Mouse (Mus musculus) MEL (cell line): ENCODE results near the gene Slc35c1. TPM values are rescaled to one million over a fixed set of nuclear protein-coding genes. Genes with fewer than 3 reads are reported as not detected.

Experiments used
- DNase-seq: peaks from one replicate; pipeline ENCODE4 v3.0.0; 2011; ENCODE audit warnings: low read depth, low spot score
- H3K27ac ChIP-seq: 2 replicates; pipeline ENCODE4 v1.5.1; 2012; ENCODE audit warnings: low read depth, mild to moderate bottlenecking, control low read depth, low read length, moderate library complexity; ENCODE audit not compliant: control insufficient read depth
- H3K27me3 ChIP-seq, 2 experiments: fragments of 150-350 bp in 1 of 2; sonication (generic) in 1 of 2; 2 replicates each; pipeline ENCODE4 v1.6.1; 2012; ENCODE audit warnings: low read length in 2 of 2, mild to moderate bottlenecking in 2 of 2, improper control_type of control experiment in 1 of 2, moderate library complexity in 1 of 2; ENCODE audit not compliant: insufficient read depth in 2 of 2, control insufficient read depth in 1 of 2
- H3K36me3 ChIP-seq, 2 experiments: 2 replicates each; pipeline ENCODE4 v1.6.1; 2012 to 2014; ENCODE audit warnings: low read length in 2 of 2, improper control_type of control experiment in 1 of 2, inconsistent platforms in 1 of 2, mild to moderate bottlenecking in 1 of 2; ENCODE audit not compliant: insufficient read depth in 2 of 2, control insufficient read depth in 1 of 2
- H3K4me1 ChIP-seq, 2 experiments: fragments of 150-350 bp in 1 of 2; sonication (generic) in 1 of 2; 2 replicates each; pipeline ENCODE4 v1.6.1; 2012; ENCODE audit warnings: low read length in 2 of 2, improper control_type of control experiment in 1 of 2, mild to moderate bottlenecking in 1 of 2; ENCODE audit not compliant: insufficient read depth in 2 of 2, control insufficient read depth in 1 of 2
- H3K4me3 ChIP-seq, 2 experiments: fragments of 150-350 bp in 1 of 2; sonication (generic) in 1 of 2; 2 replicates each; pipeline ENCODE4 v1.5.1; 2012; ENCODE audit warnings: low read depth in 2 of 2, low read length in 2 of 2, mild to moderate bottlenecking in 2 of 2, moderate library complexity in 2 of 2, control low read depth in 1 of 2, improper control_type of control experiment in 1 of 2; ENCODE audit not compliant: control insufficient read depth in 1 of 2, insufficient read depth in 1 of 2
- H3K79me2 ChIP-seq: 2 replicates; pipeline ENCODE4 v1.6.1; 2012; ENCODE audit warnings: mild to moderate bottlenecking, low read length, moderate library complexity; ENCODE audit not compliant: control insufficient read depth, poor library complexity, insufficient read depth
- H3K9ac ChIP-seq: 2 replicates; pipeline ENCODE4 v1.6.1; 2012; ENCODE audit warnings: low read depth, mild to moderate bottlenecking, control low read depth, low read length, moderate library complexity; ENCODE audit not compliant: control insufficient read depth, poor library complexity, severe bottlenecking
- H3K9me3 ChIP-seq: fragments of 150-350 bp; sonication (generic); replicated peaks from 2 replicates; pipeline ENCODE4 v1.6.1; 2012; ENCODE audit warnings: mild to moderate bottlenecking, low read length, improper control_type of control experiment, moderate library complexity; ENCODE audit not compliant: insufficient read depth
- BHLHE40 ChIP-seq: IDR thresholded peaks from 2 replicates; pipeline ENCODE4 v1.6.1; 2012; ENCODE audit warnings: low read depth, mild to moderate bottlenecking, inconsistent platforms, low read length, improper control_type of control experiment, borderline replicate concordance
- CHD2 ChIP-seq: IDR thresholded peaks from 2 replicates; pipeline ENCODE4 v1.6.1; 2011; ENCODE audit warnings: low read length, improper control_type of control experiment
- CTCF ChIP-seq, 3 experiments: IDR thresholded peaks in 2 of 3; conservative IDR thresholded peaks in 1 of 3; 2 replicates each; pipeline ENCODE4 v1.5.1; 2011 to 2012; ENCODE audit warnings: low read length in 3 of 3, low read depth in 2 of 3, mild to moderate bottlenecking in 2 of 3, improper control_type of control experiment in 1 of 3, inconsistent platforms in 1 of 3, mixed read lengths in 1 of 3, moderate library complexity in 1 of 3; ENCODE audit not compliant: control insufficient read depth in 1 of 3, insufficient read depth in 1 of 3, poor library complexity in 1 of 3, severe bottlenecking in 1 of 3
- E2F4 ChIP-seq: IDR thresholded peaks from 2 replicates; pipeline ENCODE4 v1.6.1; 2011; ENCODE audit warnings: low read depth, low read length, improper control_type of control experiment, borderline replicate concordance
- ELF1 ChIP-seq: IDR thresholded peaks from 2 replicates; pipeline ENCODE4 v1.6.1; 2014; ENCODE audit warnings: low read depth, mild to moderate bottlenecking, inconsistent platforms, low read length, improper control_type of control experiment, moderate library complexity
- EP300 ChIP-seq, 2 experiments: IDR thresholded peaks; 2 replicates each; pipeline ENCODE4 v1.6.1; 2011; ENCODE audit warnings: improper control_type of control experiment in 2 of 2, low read length in 2 of 2, low read depth in 1 of 2, mild to moderate bottlenecking in 1 of 2
- ETS1 ChIP-seq: IDR thresholded peaks from 2 replicates; pipeline ENCODE4 v1.6.1; 2012; ENCODE audit warnings: low read depth, mild to moderate bottlenecking, inconsistent platforms, low read length, improper control_type of control experiment, moderate library complexity
- GABPA ChIP-seq: IDR thresholded peaks from 2 replicates; pipeline ENCODE4 v1.6.1; 2012; ENCODE audit warnings: low read depth, mild to moderate bottlenecking, inconsistent platforms, low read length, improper control_type of control experiment, moderate library complexity
- KAT2A ChIP-seq: conservative IDR thresholded peaks from 2 replicates; pipeline ENCODE4 v1.6.1; 2012; ENCODE audit warnings: low read depth, low read length, improper control_type of control experiment, inconsistent platforms
- MAX ChIP-seq: IDR thresholded peaks from 2 replicates; pipeline ENCODE4 v1.6.1; 2011; ENCODE audit warnings: low read length, improper control_type of control experiment
- MEF2A ChIP-seq: IDR thresholded peaks from 2 replicates; pipeline ENCODE4 v1.6.1; 2014; ENCODE audit warnings: low read depth, mild to moderate bottlenecking, inconsistent platforms, low read length, improper control_type of control experiment; ENCODE audit not compliant: poor library complexity, insufficient replicate concordance, severe bottlenecking; ENCODE audit errors: extremely low read depth
- MXI1 ChIP-seq: IDR thresholded peaks from 2 replicates; pipeline ENCODE4 v1.6.1; 2011; ENCODE audit warnings: mild to moderate bottlenecking, low read depth, low read length, improper control_type of control experiment
- MYB ChIP-seq: IDR thresholded peaks from 2 replicates; pipeline ENCODE4 v1.6.1; 2011; ENCODE audit warnings: mild to moderate bottlenecking, low read depth, low read length, improper control_type of control experiment
- MYC ChIP-seq: IDR thresholded peaks from 2 replicates; pipeline ENCODE4 v1.6.1; 2011; ENCODE audit warnings: low read depth, mild to moderate bottlenecking, low read length, improper control_type of control experiment, moderate library complexity
- NRF1 ChIP-seq: IDR thresholded peaks from 2 replicates; pipeline ENCODE4 v1.6.1; 2014; ENCODE audit warnings: low read depth, mild to moderate bottlenecking, inconsistent platforms, low read length, improper control_type of control experiment, moderate library complexity; ENCODE audit not compliant: poor library complexity, insufficient read depth, severe bottlenecking
- POLR2A ChIP-seq, 2 experiments: IDR thresholded peaks; 2 replicates each; pipeline ENCODE4 v1.6.1; 2011 to 2012; ENCODE audit warnings: low read length in 2 of 2, mild to moderate bottlenecking in 2 of 2, control low read depth in 1 of 2, improper control_type of control experiment in 1 of 2, low read depth in 1 of 2, moderate library complexity in 1 of 2; ENCODE audit not compliant: control insufficient read depth in 1 of 2, insufficient read depth in 1 of 2, poor library complexity in 1 of 2
- POLR2AphosphoS2 ChIP-seq: IDR thresholded peaks from 2 replicates; pipeline ENCODE4 v1.6.1; 2011; ENCODE audit warnings: low read length, improper control_type of control experiment
- POLR2AphosphoS5 ChIP-seq: IDR thresholded peaks from 2 replicates; pipeline ENCODE4 v1.6.1; 2012; ENCODE audit warnings: low read depth, borderline replicate concordance, mild to moderate bottlenecking, inconsistent platforms, low read length, moderate library complexity, mixed read lengths
- RAD21 ChIP-seq: IDR thresholded peaks from 2 replicates; pipeline ENCODE4 v1.6.1; 2011; ENCODE audit warnings: mild to moderate bottlenecking, low read depth, low read length, improper control_type of control experiment
- SIN3A ChIP-seq: IDR thresholded peaks from 2 replicates; pipeline ENCODE4 v1.6.1; 2012; ENCODE audit warnings: low read length, improper control_type of control experiment, inconsistent platforms
- SMC3 ChIP-seq: IDR thresholded peaks from 2 replicates; pipeline ENCODE4 v1.6.1; 2011; ENCODE audit warnings: low read depth, low read length, improper control_type of control experiment
- TAL1 ChIP-seq: IDR thresholded peaks from 2 replicates; pipeline ENCODE4 v1.6.1; 2012; ENCODE audit warnings: mild to moderate bottlenecking, inconsistent platforms, low read length, moderate library complexity, mixed read lengths
- TCF12 ChIP-seq: IDR thresholded peaks from 2 replicates; pipeline ENCODE4 v1.6.1; 2014; ENCODE audit warnings: low read depth, mild to moderate bottlenecking, inconsistent platforms, low read length, improper control_type of control experiment, moderate library complexity
- UBTF ChIP-seq: IDR thresholded peaks from 2 replicates; pipeline ENCODE4 v1.6.1; 2012; ENCODE audit warnings: low read depth, mild to moderate bottlenecking, inconsistent platforms, low read length, improper control_type of control experiment, moderate library complexity, borderline replicate concordance; ENCODE audit not compliant: insufficient read depth
- USF1 ChIP-seq: IDR thresholded peaks from 2 replicates; pipeline ENCODE4 v1.6.1; 2014; ENCODE audit warnings: low read depth, mild to moderate bottlenecking, inconsistent platforms, low read length, improper control_type of control experiment, moderate library complexity
- USF2 ChIP-seq, 2 experiments: IDR thresholded peaks; 2 replicates each; pipeline ENCODE4 v1.6.1; 2011 to 2012; ENCODE audit warnings: improper control_type of control experiment in 2 of 2, low read length in 2 of 2, borderline replicate concordance in 1 of 2, inconsistent platforms in 1 of 2, low read depth in 1 of 2, mild to moderate bottlenecking in 1 of 2; ENCODE audit not compliant: insufficient read depth in 1 of 2
- ZC3H11A ChIP-seq: IDR thresholded peaks from 2 replicates; pipeline ENCODE4 v1.6.1; 2012; ENCODE audit warnings: low read depth, mild to moderate bottlenecking, inconsistent platforms, low read length, improper control_type of control experiment
- ZKSCAN1 ChIP-seq: IDR thresholded peaks from 2 replicates; pipeline ENCODE4 v1.6.1; 2012; ENCODE audit warnings: low read depth, mild to moderate bottlenecking, inconsistent platforms, low read length, improper control_type of control experiment, moderate library complexity
- ZMIZ1 ChIP-seq: IDR thresholded peaks from 2 replicates; pipeline ENCODE4 v1.6.1; 2012; ENCODE audit warnings: low read depth, mild to moderate bottlenecking, inconsistent platforms, low read length, improper control_type of control experiment, moderate library complexity
- ZNF384 ChIP-seq: IDR thresholded peaks from 2 replicates; pipeline ENCODE4 v1.6.1; 2012; ENCODE audit warnings: low read depth, mild to moderate bottlenecking, inconsistent platforms, low read length, improper control_type of control experiment
- polyA plus RNA-seq, 2 experiments: library from polyadenylated mRNA; stranded (reverse) in 1 of 2; unstranded in 1 of 2; fragments of >175 nt in 1 of 2; fragments of >200 nt in 1 of 2; gene quantifications; 2 replicates each; pipeline versions ENCODE4 v1.2.1 to v1.2.4; 2012; ENCODE audit warnings: low replicate concordance in 2 of 2, low read depth in 1 of 2; ENCODE audit not compliant: insufficient read length in 2 of 2, insufficient read depth in 1 of 2, missing spikeins in 1 of 2
- total RNA-seq: library from RNA; depleted of rRNA; stranded (reverse); fragments of 300-350 nt; gene quantifications from 2 replicates; pipeline ENCODE4 v1.2.3, GENCODE M21; 2012

The Slc35c1 gene
- total and polyA plus RNA-seq, 3 experiments, result 16.8 to 64.5 TPM; not detected in 1

GRCm38 (mm10) chr2:92430723-92431541, 29.4 kb downstream of the Slc35c1 start (continued):
- no peak for TF ChIP-seq MEF2A
- no peak for TF ChIP-seq USF1
- no peak for TF ChIP-seq KAT2A
- TF ChIP-seq EP300 (IDR thresholded peaks at IDR 0.05; ENCODE audit: low read depth in 1 of 2, low read length in 2 of 2), result peak in 1 of 2 experiments; percentile 71; a peak in 2 of 4 replicates
- TF ChIP-seq POLR2AphosphoS2, result no peak; the same call in 1 of the 2 replicates
- TF ChIP-seq USF2 (IDR thresholded peaks at IDR 0.05; ENCODE audit: borderline replicate concordance in 1 of 2, insufficient read depth in 1 of 2, low read depth in 1 of 2, low read length in 2 of 2), result no peak
- TF ChIP-seq CTCF (IDR thresholded peaks at IDR 0.05 in 2 of 3, conservative IDR thresholded peaks at IDR 0.05 in 1 of 3; ENCODE audit: control insufficient read depth in 1 of 3, insufficient read depth in 1 of 3, low read depth in 2 of 3, low read length in 3 of 3, poor library complexity in 1 of 3, severe bottlenecking in 1 of 3), result no peak
- 0 out of 2 replicates have a peak, but pooled peaks have one; percentile 15 for TF ChIP-seq BHLHE40
- no peak for TF ChIP-seq E2F4
- no peak for TF ChIP-seq MYC
- 0 out of 2 replicates have a peak, but pooled peaks have one; percentile 36 for TF ChIP-seq MAX
- no peak for TF ChIP-seq CHD2
- peak; percentile 75 for TF ChIP-seq ETS1
- TF ChIP-seq ZMIZ1, result no peak
- TF ChIP-seq NRF1, result peak; percentile 70
- TF ChIP-seq TCF12, result peak; percentile 45; the same call in 1 of the 2 replicates
- no peak for TF ChIP-seq TAL1
- TF ChIP-seq, all 39 proteins: peak for 12

GRCm38 (mm10) chr2:92430089-92430488, 30.2 kb downstream of the Slc35c1 start:
- peaks cover 9 to 25% of the 10 kb centered on the region in 2 experiments for H3K4me1 ChIP-seq
- peaks cover 7 to 12% of the 10 kb centered on the region in 2 experiments for H3K36me3 ChIP-seq
- H3K9ac ChIP-seq, result no peak overlapping the region
- H3K4me3 ChIP-seq, result no peak overlapping the region
- DNase-seq, result peak; percentile 37
- H3K27ac ChIP-seq, result no peak overlapping the region
- no peaks in the 10 kb centered on the region for H3K27me3 ChIP-seq
- H3K79me2 ChIP-seq, result peaks cover 66% of the 10 kb centered on the region
- H3K9me3 ChIP-seq, result no peaks in the 10 kb centered on the region
- TF ChIP-seq SMC3 (no peak), ETS1 (0 out of 2 replicates have a peak, but pooled peaks have one; percentile 14), MXI1 (no peak), ELF1 (no peak), POLR2AphosphoS5 (no peak), MEF2A (0 out of 2 replicates have a peak, but pooled peaks have one; percentile 57), POLR2A (IDR thresholded peaks at IDR 0.05; ENCODE audit: control insufficient read depth in 1 of 2, insufficient read depth in 1 of 2, low read depth in 1 of 2, low read length in 2 of 2, poor library complexity in 1 of 2) (no peak), ZKSCAN1 (no peak), RAD21 (no peak), EP300 (IDR thresholded peaks at IDR 0.05; ENCODE audit: low read depth in 1 of 2, low read length in 2 of 2) (peak in 1 of 2 experiments; percentile 52; a peak in 1 of 4 replicates), MAX (no peak), SIN3A (peak; percentile 20; the same call in 1 of the 2 replicates), CTCF (IDR thresholded peaks at IDR 0.05 in 2 of 3, conservative IDR thresholded peaks at IDR 0.05 in 1 of 3; ENCODE audit: control insufficient read depth in 1 of 3, insufficient read depth in 1 of 3, low read depth in 2 of 3, low read length in 3 of 3, poor library complexity in 1 of 3, severe bottlenecking in 1 of 3) (no peak), KAT2A (no peak), MYB (no peak), UBTF (no peak), ZC3H11A (no peak), GABPA (no peak), CHD2 (no peak), ZMIZ1 (no peak), USF1 (no peak), ZNF384 (no peak)
